Mouse (Mus musculus): ENCODE measurements around the gene Megf11. TPM values are rescaled to one million over a fixed set of nuclear protein-coding genes. Genes with fewer than 3 reads are reported as not detected.
"Not testable (repeated sequence)": the region's sequence is repeated elsewhere in the genome, so short reads cannot be mapped to it uniquely, and the experiment has no call there.

The Megf11 gene
- polyA plus RNA-seq, 2 experiments, result 0.80 to 1.0 TPM

DNA sequence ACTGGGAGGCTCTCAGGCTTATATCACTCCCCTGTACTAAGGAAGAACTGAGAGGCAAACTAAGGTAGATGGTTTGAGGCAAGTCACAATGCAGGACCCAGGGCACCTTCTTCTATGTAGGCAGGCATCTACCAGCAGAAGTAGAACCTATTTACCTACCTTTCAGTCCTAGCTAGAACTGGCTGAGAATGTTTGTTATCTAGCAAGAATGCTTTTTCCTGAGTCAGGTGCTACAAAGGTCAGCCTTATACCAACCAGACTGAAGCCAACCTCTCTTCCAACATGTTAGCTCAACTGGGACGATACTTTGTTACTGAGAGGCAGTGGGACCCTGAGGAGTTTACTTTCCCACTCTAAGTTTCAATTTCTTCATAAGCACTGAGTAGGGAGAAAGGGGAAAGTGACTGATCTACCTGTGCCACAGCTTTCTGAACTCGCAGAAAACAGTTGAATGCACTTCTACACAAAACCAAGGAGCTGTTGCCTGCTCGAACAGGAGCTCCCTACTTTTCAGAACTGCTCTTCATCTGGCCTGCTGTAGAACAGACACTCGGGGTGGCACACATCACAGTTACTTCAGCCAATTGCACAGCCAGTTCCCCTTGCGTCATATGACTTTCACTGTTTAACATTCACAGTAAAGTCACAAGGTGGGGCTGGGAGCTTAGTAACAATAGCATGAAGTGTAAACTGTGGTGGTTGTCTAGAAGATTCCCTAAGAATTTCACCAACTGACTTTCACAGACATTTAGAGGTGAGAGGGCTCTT, 318.8 kb downstream of the Megf11 start:
- WGBS, result 90% methylated on average over 5 of the region's 5 CpGs
- DNase-seq (ENCODE audit: low spot score) (no peak), ATAC-seq (ENCODE audit: low FRiP score, low read depth) (no peak)
- Histone ChIP-seq H3K4me1 (ENCODE audit: control insufficient read depth, insufficient read depth, low read length) (no peaks in the 10 kb centered on the region), H3K4me2 (replicated peaks; ENCODE audit: low read depth, low read length, severe bottlenecking) (no peak overlapping the region), H3K36me3 (ENCODE audit: control insufficient read depth, insufficient read depth, low read length) (peaks cover 26% of the 10 kb centered on the region), H3K9me3 (ENCODE audit: control insufficient read depth, low read length) (no peaks in the 10 kb centered on the region), H3K4me3 (replicated peaks; ENCODE audit: low read length) (no peak overlapping the region), H3K9ac (ENCODE audit: low read depth, low read length, severe bottlenecking) (no peak overlapping the region), H3K27me3 (ENCODE audit: control insufficient read depth, insufficient read depth, low read length) (no peaks in the 10 kb centered on the region), H3K27ac (replicated peaks; ENCODE audit: low read depth, low read length) (no peak overlapping the region)
- TF ChIP-seq POLR2A (IDR thresholded peaks at IDR 0.05; ENCODE audit: borderline replicate concordance, extremely low read depth, insufficient read depth, insufficient read length), result no peak

- 93% methylated on average over 3 of the region's 5 CpGs for WGBS
- H3K9me3 ChIP-seq (ENCODE audit: control insufficient read depth, low read length); H3K27ac ChIP-seq (replicated peaks; ENCODE audit: low read depth, low read length); H3K4me2 ChIP-seq (replicated peaks; ENCODE audit: low read depth, low read length, severe bottlenecking); H3K4me1 ChIP-seq (ENCODE audit: control insufficient read depth, insufficient read depth, low read length); H3K27me3 ChIP-seq (ENCODE audit: control insufficient read depth, insufficient read depth, low read length); DNase-seq (ENCODE audit: low spot score); H3K4me3 ChIP-seq (replicated peaks; ENCODE audit: low read length); ATAC-seq (ENCODE audit: low FRiP score, low read depth); H3K9ac ChIP-seq (ENCODE audit: low read depth, low read length, severe bottlenecking): not testable (repeated sequence)
- H3K36me3 ChIP-seq (ENCODE audit: control insufficient read depth, insufficient read depth, low read length), result peaks cover 18% of the 10 kb centered on the region
Measured at GRCm38 (mm10) chr9:64710291-64710690, 324.9 kb downstream of the Megf11 start.

DNA sequence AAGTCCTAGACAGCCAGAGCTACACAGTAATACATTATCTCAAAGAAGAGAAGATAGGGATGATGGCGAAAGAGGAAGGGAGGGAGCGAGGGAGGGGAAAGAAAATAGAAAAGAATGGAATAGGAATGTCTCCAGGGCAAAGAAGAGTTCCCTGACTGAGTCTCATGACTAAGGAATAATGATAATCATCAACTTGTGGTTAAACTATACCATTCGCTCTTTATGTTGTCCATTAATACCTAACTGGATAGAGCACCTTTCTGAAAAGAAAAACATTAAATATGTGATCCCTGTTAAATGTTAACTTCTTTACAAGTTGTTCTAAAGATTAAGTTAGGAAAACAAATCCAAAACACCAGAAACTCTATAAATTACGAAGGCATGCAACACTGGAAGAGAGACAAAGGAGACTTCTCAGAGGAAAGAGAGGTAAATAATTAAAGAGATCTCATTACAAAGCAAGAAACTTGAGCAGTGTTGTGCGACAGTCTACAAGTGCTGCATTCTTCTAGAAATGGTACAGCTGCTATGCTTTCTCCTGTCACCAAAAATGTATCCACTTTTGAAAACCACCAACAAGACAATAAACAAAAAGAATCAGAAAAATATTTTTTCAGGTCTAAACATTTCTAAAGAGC, 334.2 kb downstream of the Megf11 start:
- DNase-seq (ENCODE audit: low spot score) (no peak), ATAC-seq (ENCODE audit: low FRiP score, low read depth) (no peak)
- no peaks in the 10 kb centered on the region for H3K4me1 ChIP-seq (ENCODE audit: control insufficient read depth, insufficient read depth, low read length)
- 79% methylated on average over 5 of the region's 5 CpGs for WGBS
- H3K27me3 ChIP-seq (ENCODE audit: control insufficient read depth, insufficient read depth, low read length), result no peaks in the 10 kb centered on the region
- peaks cover 36% of the 10 kb centered on the region for H3K36me3 ChIP-seq (ENCODE audit: control insufficient read depth, insufficient read depth, low read length)
- H3K27ac ChIP-seq (replicated peaks; ENCODE audit: low read depth, low read length), result no peak overlapping the region
- no peaks in the 10 kb centered on the region for H3K9me3 ChIP-seq (ENCODE audit: control insufficient read depth, low read length)
- H3K4me2 ChIP-seq (replicated peaks; ENCODE audit: low read depth, low read length, severe bottlenecking), result no peak overlapping the region
- no peak overlapping the region for H3K4me3 ChIP-seq (replicated peaks; ENCODE audit: low read length)
- TF ChIP-seq POLR2A (IDR thresholded peaks at IDR 0.05; ENCODE audit: borderline replicate concordance, extremely low read depth, insufficient read depth, insufficient read length), result no peak
- H3K9ac ChIP-seq (ENCODE audit: low read depth, low read length, severe bottlenecking), result no peak overlapping the region

GRCm38 (mm10) chr9:64726454-64726853, 341.0 kb downstream of the Megf11 start:
- no peak for TF ChIP-seq POLR2A (IDR thresholded peaks at IDR 0.05; ENCODE audit: borderline replicate concordance, extremely low read depth, insufficient read depth, insufficient read length)
- Histone ChIP-seq H3K4me2 (replicated peaks; ENCODE audit: low read depth, low read length, severe bottlenecking) (no peak overlapping the region), H3K4me3 (replicated peaks; ENCODE audit: low read length) (no peak overlapping the region), H3K36me3 (ENCODE audit: control insufficient read depth, insufficient read depth, low read length) (peaks cover 38% of the 10 kb centered on the region), H3K27me3 (ENCODE audit: control insufficient read depth, insufficient read depth, low read length) (no peaks in the 10 kb centered on the region), H3K27ac (replicated peaks; ENCODE audit: low read depth, low read length) (no peak overlapping the region), H3K4me1 (ENCODE audit: control insufficient read depth, insufficient read depth, low read length) (no peaks in the 10 kb centered on the region), H3K9me3 (ENCODE audit: control insufficient read depth, low read length) (no peaks in the 10 kb centered on the region), H3K9ac (ENCODE audit: low read depth, low read length, severe bottlenecking) (no peak overlapping the region)
- no peak for ATAC-seq (ENCODE audit: low FRiP score, low read depth)
- WGBS, result 98% methylated on average over 5 of the region's 5 CpGs
- no peak for DNase-seq (ENCODE audit: low spot score)

DNA sequence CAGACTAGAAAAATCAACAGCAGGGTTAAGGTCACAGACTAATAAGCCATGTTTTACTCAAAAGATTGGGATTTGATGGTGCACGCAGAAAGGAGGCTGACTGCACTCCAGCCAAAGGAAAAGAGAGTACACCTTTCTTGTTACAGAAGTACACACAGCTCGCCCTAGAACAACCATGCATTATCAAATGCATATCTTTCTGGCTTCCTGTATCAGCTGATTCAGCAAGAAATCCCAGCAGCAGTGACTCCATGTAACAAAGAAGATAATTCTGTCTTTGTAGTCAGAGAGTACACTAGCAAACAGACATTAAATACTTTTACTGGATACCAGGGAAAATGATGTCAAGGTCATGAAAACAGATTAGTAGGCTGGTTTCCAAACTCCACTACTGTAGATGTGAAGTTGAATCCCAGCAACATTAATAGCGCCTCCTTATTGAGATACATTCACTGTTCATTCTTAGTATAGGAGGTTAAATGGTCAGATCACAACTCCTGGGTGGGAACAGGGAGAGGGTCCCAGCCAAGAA, 345.7 kb downstream of the Megf11 start:
- ATAC-seq (ENCODE audit: low FRiP score, low read depth) (no peak), DNase-seq (ENCODE audit: low spot score) (no peak)
- Histone ChIP-seq H3K36me3 (ENCODE audit: control insufficient read depth, insufficient read depth, low read length) (peaks cover 17% of the 10 kb centered on the region), H3K4me2 (replicated peaks; ENCODE audit: low read depth, low read length, severe bottlenecking) (no peak overlapping the region), H3K27ac (replicated peaks; ENCODE audit: low read depth, low read length) (no peak overlapping the region), H3K9ac (ENCODE audit: low read depth, low read length, severe bottlenecking) (no peak overlapping the region), H3K9me3 (ENCODE audit: control insufficient read depth, low read length) (no peaks in the 10 kb centered on the region), H3K27me3 (ENCODE audit: control insufficient read depth, insufficient read depth, low read length) (no peaks in the 10 kb centered on the region), H3K4me3 (replicated peaks; ENCODE audit: low read length) (no peak overlapping the region), H3K4me1 (ENCODE audit: control insufficient read depth, insufficient read depth, low read length) (peaks cover 4% of the 10 kb centered on the region; the same call in 1 of the 2 replicates)
- 92% methylated on average over 3 of the region's 3 CpGs for WGBS
- no peak for TF ChIP-seq POLR2A (IDR thresholded peaks at IDR 0.05; ENCODE audit: borderline replicate concordance, extremely low read depth, insufficient read depth, insufficient read length)
